Mouse (Mus musculus): ENCODE measurements around the gene Lrrc1. TPM values are rescaled to one million over a fixed set of nuclear protein-coding genes. Genes with fewer than 3 reads are reported as not detected.
A peak's percentile ranks its signal among the peaks of the same experiment; 100 is the strongest.

Lrrc1 gene
- polyA plus RNA-seq, 1 experiment from 2014 or later: 14.9 TPM

DNA sequence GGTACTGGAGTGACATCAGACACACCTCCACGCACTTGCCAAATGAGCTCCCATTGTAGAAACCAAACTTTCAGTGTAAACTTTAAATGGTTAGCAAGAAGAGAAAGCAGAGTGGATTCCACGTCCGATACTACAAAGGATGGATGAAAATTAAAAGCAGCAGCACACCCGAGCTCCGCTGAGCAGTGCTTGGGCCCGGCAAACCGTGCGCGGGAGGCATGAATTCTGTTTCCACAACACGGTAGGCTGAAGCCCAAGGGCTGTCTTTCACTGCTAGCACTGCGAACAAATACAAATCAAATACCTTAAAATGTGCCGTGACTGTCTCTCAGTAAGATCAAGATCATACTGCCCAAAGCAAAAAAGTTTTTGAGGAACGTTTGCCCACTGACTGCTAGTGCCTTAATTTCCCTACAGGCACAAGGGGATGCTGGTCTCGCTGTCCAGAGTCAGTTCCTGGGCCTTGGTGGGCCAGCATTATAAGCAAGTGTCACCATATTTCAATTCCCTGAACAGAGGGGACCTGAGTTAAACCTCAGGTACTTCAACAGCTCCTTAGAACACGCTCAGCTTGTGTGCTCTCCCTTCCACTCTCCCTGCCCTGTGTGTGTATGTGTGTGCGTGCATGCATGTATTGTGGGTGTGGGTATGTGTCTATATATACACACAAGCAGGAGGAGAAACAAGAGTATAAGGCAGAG lies 18.9 kb downstream of the Lrrc1 start:
- Histone ChIP-seq H3K4me2 (no peak overlapping the region), H3K27me3 (replicated peaks) (no peaks in the 10 kb centered on the region), H3K27ac (ENCODE audit: poor library complexity, severe bottlenecking) (no peak overlapping the region), H3K36me3 (no peaks in the 10 kb centered on the region), H3K9ac (no peak overlapping the region), H3K9me3 (replicated peaks) (no peaks in the 10 kb centered on the region), H3K4me3 (no peak overlapping the region), H3K4me1 (replicated peaks) (peaks cover 51% of the 10 kb centered on the region)
- no peak for ATAC-seq (ENCODE audit: insufficient number of reproducible peaks, low FRiP score)
- 86% methylated on average over 16 of the region's 16 CpGs for WGBS

DNA sequence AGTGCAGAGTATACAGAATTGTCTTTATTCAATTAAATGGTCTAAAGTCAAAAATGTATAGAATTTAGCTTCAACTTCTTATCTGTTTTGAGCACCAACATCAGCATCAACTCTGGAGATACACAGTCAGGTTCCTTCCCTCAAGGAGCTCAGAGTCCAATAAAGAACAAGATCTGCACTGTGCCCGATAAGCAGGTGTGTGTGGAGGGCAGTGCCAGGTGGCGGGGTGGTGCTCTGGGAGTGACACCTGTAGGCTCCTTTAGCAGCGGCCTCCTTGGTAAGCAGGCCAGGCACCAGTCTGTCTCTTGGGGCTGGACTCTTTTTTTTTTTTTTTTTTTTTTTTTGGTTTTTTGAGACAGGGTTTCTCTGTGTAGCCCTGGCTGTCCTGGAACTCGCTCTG lies 20.9 kb downstream of the Lrrc1 start:
- Histone ChIP-seq H3K4me3 (no peak overlapping the region), H3K36me3 (no peaks in the 10 kb centered on the region), H3K4me2 (no peak overlapping the region), H3K4me1 (replicated peaks) (peaks cover 48% of the 10 kb centered on the region), H3K27me3 (replicated peaks) (no peaks in the 10 kb centered on the region), H3K9me3 (replicated peaks) (no peaks in the 10 kb centered on the region), H3K9ac (no peak overlapping the region), H3K27ac (ENCODE audit: poor library complexity, severe bottlenecking) (no peak overlapping the region)
- no peak for ATAC-seq (ENCODE audit: insufficient number of reproducible peaks, low FRiP score)
- WGBS: 85% methylated on average over 4 of the region's 4 CpGs

DNA sequence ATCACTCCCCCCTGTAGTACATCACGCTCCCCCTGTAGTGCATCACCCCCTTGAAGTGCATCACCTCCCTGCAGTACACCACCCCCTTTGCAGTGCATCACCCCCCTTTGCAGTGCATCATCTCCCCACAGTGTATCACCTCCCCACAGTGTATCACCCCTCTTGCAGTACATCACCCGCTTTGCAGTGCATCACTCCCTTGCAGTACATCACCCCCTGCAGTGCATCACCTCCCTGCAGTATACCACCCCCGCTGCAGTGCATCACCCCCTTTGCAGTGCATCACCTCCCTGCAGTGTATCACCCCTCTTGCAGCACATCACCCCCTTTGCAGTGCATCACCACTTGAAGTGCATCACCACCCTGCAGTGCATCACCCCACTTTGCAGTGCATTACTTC lies 22.2 kb downstream of the Lrrc1 start:
- H3K9me3 ChIP-seq (replicated peaks): no peaks in the 10 kb centered on the region
- no peaks in the 10 kb centered on the region for H3K27me3 ChIP-seq (replicated peaks)
- no peak overlapping the region for H3K4me2 ChIP-seq
- H3K4me3 ChIP-seq: no peak overlapping the region
- H3K9ac ChIP-seq: no peak overlapping the region
- ATAC-seq (ENCODE audit: insufficient number of reproducible peaks, low FRiP score): peak; percentile 47
- H3K27ac ChIP-seq (ENCODE audit: poor library complexity, severe bottlenecking): no peak overlapping the region
- 93% methylated on average over 3 of the region's 3 CpGs for WGBS
- peaks cover 50% of the 10 kb centered on the region for H3K4me1 ChIP-seq (replicated peaks)
- no peaks in the 10 kb centered on the region for H3K36me3 ChIP-seq

DNA sequence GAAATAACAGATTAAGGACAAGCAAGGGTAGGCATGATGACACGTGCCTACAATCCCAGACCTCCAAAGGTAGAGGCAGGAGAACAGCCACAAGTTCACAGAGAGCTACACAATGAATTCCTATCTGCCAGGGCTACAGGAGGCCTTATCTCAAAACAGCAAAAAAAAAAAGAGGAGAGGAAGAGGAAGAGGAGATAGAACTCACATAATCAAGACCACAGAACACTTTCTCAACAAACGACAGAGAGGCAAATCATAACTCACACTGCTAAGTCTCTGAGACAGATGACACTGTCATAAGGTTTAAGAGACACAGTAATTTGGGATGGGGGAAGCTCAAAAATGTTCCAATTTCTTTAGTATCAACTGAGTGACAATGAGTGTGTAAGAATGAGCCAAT lies 25.5 kb downstream of the Lrrc1 start:
- Histone ChIP-seq H3K4me2 (no peak overlapping the region), H3K27me3 (replicated peaks) (no peaks in the 10 kb centered on the region), H3K36me3 (no peaks in the 10 kb centered on the region), H3K4me1 (replicated peaks) (peaks cover 50% of the 10 kb centered on the region), H3K27ac (ENCODE audit: poor library complexity, severe bottlenecking) (no peak overlapping the region; the same call in 1 of the 2 replicates), H3K9ac (no peak overlapping the region), H3K9me3 (replicated peaks) (no peaks in the 10 kb centered on the region), H3K4me3 (no peak overlapping the region)
- WGBS: 36% methylated on average over 2 of the region's 2 CpGs
- ATAC-seq (ENCODE audit: insufficient number of reproducible peaks, low FRiP score): no peak

DNA sequence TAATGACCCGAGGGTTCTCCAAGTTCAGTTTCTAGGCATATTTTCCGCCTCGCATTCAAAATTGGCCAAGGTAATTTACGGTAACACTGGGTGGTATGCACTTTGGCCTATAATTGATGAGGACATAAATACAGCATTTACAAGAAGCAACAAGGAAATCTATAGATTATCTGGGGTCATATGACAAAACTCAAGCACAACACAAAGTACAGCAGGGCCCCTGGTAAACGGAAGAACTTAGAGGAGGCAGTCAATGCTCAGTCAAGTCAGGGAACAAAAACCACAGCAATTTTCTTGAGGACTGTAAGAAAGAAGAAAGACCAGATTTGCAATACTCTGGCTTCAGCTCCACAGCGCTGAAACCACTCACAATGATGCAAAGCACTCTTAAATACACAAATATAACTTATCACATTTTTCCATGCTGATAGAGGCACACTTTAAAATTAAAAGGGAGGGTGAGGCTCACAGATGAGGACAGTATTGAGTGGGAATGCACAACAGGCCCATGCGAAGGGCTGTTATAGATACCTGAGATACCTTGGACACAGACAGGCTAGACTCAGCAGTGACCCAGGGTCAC lies 27.8 kb downstream of the Lrrc1 start:
- H3K4me1 ChIP-seq (replicated peaks): peaks cover 61% of the 10 kb centered on the region
- WGBS: 81% methylated on average over 7 of the region's 7 CpGs
- no peak overlapping the region for H3K4me3 ChIP-seq
- no peak for ATAC-seq (ENCODE audit: insufficient number of reproducible peaks, low FRiP score)
- H3K4me2 ChIP-seq: no peak overlapping the region
- H3K9ac ChIP-seq: no peak overlapping the region
- H3K36me3 ChIP-seq: no peaks in the 10 kb centered on the region
- no peaks in the 10 kb centered on the region for H3K27me3 ChIP-seq (replicated peaks)
- H3K27ac ChIP-seq (ENCODE audit: poor library complexity, severe bottlenecking): no peak overlapping the region
- H3K9me3 ChIP-seq (replicated peaks): no peaks in the 10 kb centered on the region

DNA sequence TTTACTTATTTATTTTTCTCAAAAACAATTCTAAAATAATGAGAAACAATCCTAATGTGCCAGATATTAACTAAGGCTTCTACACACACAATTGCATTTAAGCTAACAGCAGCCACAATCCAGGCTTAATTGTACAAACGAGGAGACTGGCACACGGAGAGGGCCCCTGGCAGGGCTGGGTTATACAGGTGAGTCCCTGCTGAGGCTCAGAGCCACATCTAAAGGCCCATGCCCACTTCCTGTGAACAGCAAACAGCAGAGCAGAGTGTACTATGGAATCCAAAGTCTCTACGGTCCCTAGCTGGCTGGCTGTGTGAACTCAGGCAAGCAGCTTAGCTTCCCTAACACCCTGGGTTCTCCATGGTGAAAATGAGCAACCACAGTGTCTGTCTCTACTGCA lies 30.8 kb downstream of the Lrrc1 start:
- 76% methylated on average over 3 of the region's 3 CpGs for WGBS
- Histone ChIP-seq H3K9me3 (replicated peaks) (no peaks in the 10 kb centered on the region), H3K27me3 (replicated peaks) (no peaks in the 10 kb centered on the region), H3K27ac (ENCODE audit: poor library complexity, severe bottlenecking) (no peak overlapping the region), H3K4me2 (no peak overlapping the region), H3K4me1 (replicated peaks) (peaks cover 53% of the 10 kb centered on the region), H3K4me3 (no peak overlapping the region), H3K9ac (no peak overlapping the region), H3K36me3 (no peaks in the 10 kb centered on the region)
- no peak for ATAC-seq (ENCODE audit: insufficient number of reproducible peaks, low FRiP score)

DNA sequence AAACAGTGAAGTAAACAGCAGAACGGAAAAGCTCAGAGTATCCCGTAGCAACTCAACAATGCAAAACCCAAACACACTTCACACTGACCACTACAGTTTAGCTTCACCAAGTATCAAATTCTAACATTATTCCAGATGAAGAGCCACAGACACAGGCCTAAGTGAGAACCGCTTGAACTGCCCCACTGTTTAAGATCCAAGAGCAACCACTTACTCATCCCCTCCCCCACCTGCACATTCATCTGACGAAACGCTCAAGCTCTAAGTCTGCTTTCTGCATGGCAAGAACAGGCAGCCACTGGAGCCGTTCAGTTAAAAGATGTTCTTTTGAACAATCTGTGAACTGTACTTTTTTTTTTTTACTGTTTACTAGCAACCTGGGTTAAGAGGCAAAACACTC lies 32.5 kb downstream of the Lrrc1 start:
- no peaks in the 10 kb centered on the region for H3K36me3 ChIP-seq
- WGBS: 46% methylated on average over 6 of the region's 6 CpGs
- no peaks in the 10 kb centered on the region for H3K27me3 ChIP-seq (replicated peaks)
- peaks cover 43% of the 10 kb centered on the region for H3K4me1 ChIP-seq (replicated peaks)
- no peak overlapping the region for H3K4me2 ChIP-seq
- no peak overlapping the region for H3K9ac ChIP-seq
- no peak overlapping the region for H3K4me3 ChIP-seq
- H3K9me3 ChIP-seq (replicated peaks): no peaks in the 10 kb centered on the region
- H3K27ac ChIP-seq (ENCODE audit: poor library complexity, severe bottlenecking): peak overlapping the region; percentile 1; the same call in 1 of the 2 replicates
- ATAC-seq (ENCODE audit: insufficient number of reproducible peaks, low FRiP score): no peak

DNA sequence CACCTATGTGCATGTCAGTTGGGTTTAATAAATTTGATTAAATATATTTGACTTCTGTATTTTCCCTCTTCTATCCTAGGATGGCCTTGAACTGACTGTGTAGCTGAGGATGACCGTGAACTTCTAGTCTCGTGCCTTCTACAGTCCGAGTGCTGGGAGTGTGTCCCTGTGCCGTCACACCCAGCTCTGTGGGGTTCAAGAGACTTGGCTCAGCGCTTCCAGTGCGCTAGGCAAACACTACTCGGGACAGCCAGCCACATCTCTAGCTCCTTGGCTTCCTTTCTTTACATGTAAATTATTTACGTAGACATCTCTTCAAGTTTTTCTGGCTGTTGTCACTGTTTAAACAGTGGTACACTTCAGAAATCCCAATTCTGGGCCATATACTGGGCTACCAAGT lies 34.1 kb downstream of the Lrrc1 start:
- Histone ChIP-seq H3K27ac (ENCODE audit: poor library complexity, severe bottlenecking) (no peak overlapping the region), H3K9me3 (replicated peaks) (no peaks in the 10 kb centered on the region), H3K36me3 (no peaks in the 10 kb centered on the region), H3K4me3 (no peak overlapping the region), H3K4me1 (replicated peaks) (peaks cover 36% of the 10 kb centered on the region), H3K4me2 (no peak overlapping the region), H3K27me3 (replicated peaks) (no peaks in the 10 kb centered on the region), H3K9ac (no peak overlapping the region)
- no peak for ATAC-seq (ENCODE audit: insufficient number of reproducible peaks, low FRiP score)
- WGBS: 85% methylated on average over 8 of the region's 8 CpGs

DNA sequence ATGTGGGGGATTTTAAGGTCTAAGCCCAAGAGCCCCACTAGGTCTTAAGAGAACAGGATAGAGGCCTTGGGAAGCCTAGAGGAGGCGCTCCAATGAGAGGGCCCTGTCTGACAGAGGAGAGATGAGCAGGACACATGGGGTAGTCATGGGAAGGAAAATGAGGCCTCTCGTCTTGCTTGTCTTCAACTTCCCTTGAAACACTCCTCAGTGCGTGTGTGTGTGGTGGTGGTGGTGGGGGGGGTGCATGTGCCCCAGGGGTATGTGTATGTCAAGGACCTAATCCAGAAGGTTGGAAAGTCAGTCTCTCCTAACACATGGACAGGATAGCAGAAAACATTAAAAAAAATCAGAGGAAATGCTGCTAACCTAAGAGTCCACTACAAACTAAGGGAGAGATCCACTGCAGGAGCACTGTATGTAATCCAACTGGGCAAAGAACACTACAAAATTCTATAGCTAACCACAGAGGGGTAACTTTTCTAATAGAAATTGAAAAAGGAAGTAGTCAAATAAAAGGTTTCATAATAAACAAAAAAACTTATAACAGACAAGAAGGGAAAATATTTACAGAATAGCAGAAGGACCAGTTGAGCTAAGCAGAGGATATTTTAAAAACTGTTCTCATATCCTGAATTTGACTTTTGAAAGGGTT lies 36.8 kb downstream of the Lrrc1 start:
- Histone ChIP-seq H3K27me3 (replicated peaks) (no peaks in the 10 kb centered on the region), H3K9ac (no peak overlapping the region), H3K4me1 (replicated peaks) (peaks cover 33% of the 10 kb centered on the region), H3K4me2 (no peak overlapping the region), H3K36me3 (no peaks in the 10 kb centered on the region), H3K9me3 (replicated peaks) (no peaks in the 10 kb centered on the region), H3K27ac (ENCODE audit: poor library complexity, severe bottlenecking) (no peak overlapping the region), H3K4me3 (no peak overlapping the region)
- 77% methylated on average over 3 of the region's 3 CpGs for WGBS
- no peak for ATAC-seq (ENCODE audit: insufficient number of reproducible peaks, low FRiP score)

DNA sequence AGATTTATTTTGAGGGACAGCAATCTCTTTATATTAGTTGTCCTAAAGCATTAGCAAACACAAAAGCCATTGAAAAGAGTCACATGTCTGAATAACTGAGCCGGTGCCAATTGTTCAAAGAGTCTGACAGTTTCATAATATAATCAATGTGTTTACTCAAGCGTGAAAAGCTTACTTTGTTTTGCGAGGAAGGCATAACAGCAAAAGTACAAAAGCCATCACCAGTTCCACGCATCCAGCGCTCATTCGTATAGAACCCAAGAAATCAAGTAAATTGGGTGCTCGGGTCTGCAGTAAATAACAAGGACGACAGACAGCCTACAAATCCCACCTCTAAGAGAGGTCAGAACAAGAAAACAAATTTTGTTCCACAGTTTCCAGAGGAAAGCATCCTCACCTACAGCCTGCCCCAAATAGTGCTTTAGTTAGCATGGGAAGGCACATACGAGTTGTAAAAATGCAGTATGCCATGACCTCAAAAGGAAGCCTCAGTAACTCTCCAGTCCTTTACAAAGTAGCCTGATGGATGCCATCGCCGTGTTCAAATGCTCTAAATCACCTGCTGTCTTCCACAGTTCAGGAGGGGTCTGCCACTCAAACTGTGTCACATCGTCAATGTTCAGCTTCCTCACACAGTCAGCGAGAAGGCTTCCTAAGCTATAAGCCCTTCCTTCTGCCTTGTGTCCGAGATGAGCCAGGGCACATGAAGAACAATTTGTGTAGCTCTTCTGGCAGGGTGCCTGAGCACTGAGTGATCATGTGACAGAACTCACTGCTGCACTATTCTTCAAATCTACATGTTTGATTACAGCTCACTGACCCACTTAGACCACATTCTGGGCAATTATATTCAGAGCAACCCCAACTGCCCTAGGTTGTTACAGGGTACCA lies 41.9 kb downstream of the Lrrc1 start:
- WGBS: 65% methylated on average over 14 of the region's 14 CpGs
- Histone ChIP-seq H3K4me1 (replicated peaks) (peaks cover 29% of the 10 kb centered on the region), H3K36me3 (no peaks in the 10 kb centered on the region), H3K4me2 (peak overlapping the region; percentile 24), H3K9ac (no peak overlapping the region), H3K4me3 (no peak overlapping the region), H3K27ac (ENCODE audit: poor library complexity, severe bottlenecking) (peak overlapping the region; percentile 34), H3K9me3 (replicated peaks) (no peaks in the 10 kb centered on the region), H3K27me3 (replicated peaks) (no peaks in the 10 kb centered on the region)
- 0 out of 2 replicates have a peak, but pooled peaks have one; percentile 22 for ATAC-seq (ENCODE audit: insufficient number of reproducible peaks, low FRiP score)

DNA sequence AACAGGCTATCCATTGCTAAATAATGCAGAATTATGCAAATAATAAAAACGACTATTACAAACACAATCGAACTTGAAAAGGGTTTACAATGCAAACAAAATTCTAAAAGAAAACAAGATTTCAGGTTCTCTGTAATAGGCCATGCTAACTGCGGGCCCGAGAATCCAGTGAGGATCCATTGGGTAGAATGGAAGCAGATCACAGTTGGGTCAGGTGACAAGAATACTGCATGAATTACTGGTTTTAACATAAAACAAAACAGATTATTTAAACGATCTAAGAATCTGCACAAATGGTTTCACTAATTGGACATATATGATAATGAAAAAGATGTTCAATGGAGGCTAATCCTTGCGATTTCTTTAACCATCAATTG lies 42.5 kb downstream of the Lrrc1 start:
- Histone ChIP-seq H3K4me2 (no peak overlapping the region), H3K36me3 (no peaks in the 10 kb centered on the region), H3K9ac (no peak overlapping the region), H3K4me1 (replicated peaks) (peaks cover 33% of the 10 kb centered on the region), H3K9me3 (replicated peaks) (no peaks in the 10 kb centered on the region), H3K4me3 (no peak overlapping the region), H3K27me3 (replicated peaks) (no peaks in the 10 kb centered on the region), H3K27ac (ENCODE audit: poor library complexity, severe bottlenecking) (no peak overlapping the region)
- WGBS: 84% methylated on average over 6 of the region's 6 CpGs
- ATAC-seq (ENCODE audit: insufficient number of reproducible peaks, low FRiP score): no peak

All from heart, embryonic 12.5 days (tissue).